Mouse (Mus musculus) gastrocnemius, postnatal 14 days (tissue): ENCODE data around the gene Traip. TPM values are rescaled to one million over a fixed set of nuclear protein-coding genes. Genes with fewer than 3 reads are reported as not detected.

Source experiments
- DNase-seq: peaks from one replicate; pipeline ENCODE4 v3.0.0; 2021; ENCODE audit warnings: mixed read lengths
- intact Hi-C: fragments of 180-260 bp; cut with DNase I; formaldehyde crosslinking; loops from one replicate; pipeline ENCODE4 v1.15.1; 2025; ENCODE audit warnings: low total_unique reads
- total RNA-seq, 2 experiments: library from RNA; stranded (reverse); gene quantifications; 2 replicates each; pipeline ENCODE4 v1.2.3; 2021

Gene Traip
- total RNA-seq, 2 experiments from 2014 or later: 0.97 to 1.1 TPM

DNA sequence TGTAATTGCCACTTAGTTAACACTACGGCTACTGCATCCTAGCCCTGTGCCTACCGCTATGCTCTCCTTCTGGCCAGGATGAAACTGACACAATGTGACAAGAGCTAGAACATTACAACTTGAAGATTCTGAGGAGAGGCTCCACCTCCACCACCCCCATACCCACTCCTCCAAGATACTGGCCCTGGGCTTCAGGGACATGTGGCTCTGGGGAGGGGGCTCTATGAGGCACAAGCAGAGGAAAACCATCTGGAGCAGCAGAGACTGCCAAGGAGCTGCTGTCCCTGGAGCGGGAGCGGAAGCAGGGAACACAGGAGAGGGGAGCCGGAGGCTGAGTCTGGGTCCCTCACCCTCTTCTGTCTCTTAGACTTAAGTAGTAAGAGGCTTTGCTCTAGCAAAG, 22.2 kb upstream of the Traip start:
- intact Hi-C loops: no loop called here
- DNase-seq: no peak

DNA sequence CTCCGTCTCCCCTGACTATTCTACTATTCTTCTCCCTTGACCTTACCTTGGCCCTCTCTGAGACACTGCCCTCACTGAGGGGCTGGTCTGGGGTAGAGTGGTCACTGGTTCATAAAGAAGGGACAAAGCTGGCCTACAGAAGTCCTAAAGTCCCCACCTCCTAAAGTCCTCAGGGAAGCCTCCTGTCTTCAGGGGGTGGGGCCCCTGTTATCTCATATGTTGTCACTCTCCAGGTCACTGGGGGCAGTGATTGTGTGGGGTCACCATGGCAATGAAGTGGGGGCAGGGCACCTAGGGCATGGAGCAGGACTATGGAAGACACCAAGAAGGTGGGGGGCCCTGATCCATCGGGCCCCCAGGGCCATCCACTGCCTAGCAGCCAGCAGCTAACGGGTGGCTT, 21.8 kb upstream of the Traip start, which contains the start of gene Actl11:
Gene Actl11, plus strand, starts transcription at position 301 of the 400 bp plus-strand sequence.
- DNase-seq: no peak
- intact Hi-C loops: no loop called here

DNA sequence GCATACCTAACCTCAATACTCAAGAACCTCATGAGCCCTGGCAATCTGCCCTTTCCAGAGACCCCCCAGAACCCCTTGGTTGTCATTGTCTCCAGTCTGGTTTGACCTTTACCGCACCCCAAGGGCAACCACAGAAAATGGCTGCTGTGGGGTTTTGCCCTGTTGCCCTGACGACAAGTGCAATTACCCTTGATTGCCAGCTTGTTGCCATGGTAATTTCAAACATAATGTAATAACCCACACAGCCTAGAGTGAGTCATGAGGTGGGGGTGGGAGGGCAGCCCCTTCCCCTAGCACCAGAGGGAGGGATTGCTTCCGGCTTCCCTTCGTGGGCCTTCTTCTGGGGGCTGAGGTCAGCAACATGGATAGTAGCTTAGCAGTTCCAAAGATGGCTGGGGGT, 17.7 kb upstream of the Traip start:
- no peak for DNase-seq

DNA sequence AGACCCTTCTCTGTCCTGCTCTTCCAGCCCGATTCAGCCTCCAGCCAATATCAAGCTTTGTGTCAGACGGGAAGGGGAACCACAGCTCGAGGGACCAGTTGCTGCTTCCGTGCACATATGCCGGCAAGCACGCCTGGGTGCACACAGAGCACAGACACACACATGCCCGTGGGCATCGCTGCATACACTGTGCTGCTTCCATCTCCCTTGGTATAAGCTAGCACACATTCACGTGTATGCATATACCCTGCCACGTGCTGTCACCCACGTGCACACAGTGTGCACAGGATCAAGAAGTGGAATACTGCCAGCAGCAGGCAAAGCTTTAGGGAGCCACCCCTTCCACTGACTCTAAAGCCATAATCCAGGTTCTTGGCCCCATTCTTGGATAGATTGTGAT, 15.8 kb upstream of the Traip start:
- DNase-seq: no peak
- intact Hi-C loops: no loop called here

More for the DNA sequence above, 17.7 kb upstream of the Traip start:
- intact Hi-C loops: no loop called here

DNA sequence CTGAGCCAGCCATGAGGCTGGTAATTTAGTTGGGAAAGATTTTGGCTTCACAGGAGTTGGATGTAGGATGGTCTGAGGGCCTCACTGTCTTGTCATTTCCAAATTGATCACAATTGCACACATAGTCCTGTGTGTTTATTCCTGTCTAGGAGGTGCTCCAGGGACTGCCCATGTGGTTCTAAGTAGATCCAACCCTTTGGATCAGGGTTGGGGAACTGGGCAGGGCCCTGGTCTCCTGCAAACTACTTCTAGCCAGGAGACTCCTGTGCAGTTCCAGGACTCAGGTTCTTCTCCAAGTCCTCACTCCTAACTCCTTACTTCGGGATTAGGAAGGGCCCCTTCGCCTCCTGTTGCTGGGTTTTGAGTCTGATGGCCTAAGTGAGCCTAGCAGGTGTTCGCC, 14.6 kb upstream of the Traip start, which contains the start of gene Camkv:
Gene Camkv, plus strand, starts transcription at position 301 of the 400 bp plus-strand sequence.
- DNase-seq: no peak
- intact Hi-C loops: no loop called here

DNA sequence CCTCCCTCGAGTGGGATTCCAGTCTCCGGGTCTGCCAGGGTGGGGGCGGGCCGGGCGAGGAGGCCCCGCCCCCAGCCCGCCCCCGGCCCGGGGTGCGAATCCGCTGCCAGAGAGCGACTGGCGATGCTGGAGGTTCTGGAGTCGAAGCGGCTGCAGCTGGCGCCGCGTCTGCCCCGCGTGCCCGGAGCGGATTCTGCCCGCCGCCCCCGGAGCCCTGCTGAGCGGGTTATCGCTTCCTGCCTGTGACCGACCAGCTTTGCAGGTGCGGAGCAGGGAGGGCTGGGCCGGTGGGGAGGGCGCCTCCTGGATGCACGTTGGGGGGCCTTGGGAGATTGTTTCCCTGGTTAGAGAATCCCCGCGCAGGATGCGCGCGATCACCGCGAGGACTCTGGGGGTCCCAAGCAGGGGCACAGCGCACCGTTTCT, 14.1 kb upstream of the Traip start:
- intact Hi-C loops: no loop called here
- DNase-seq: no peak

DNA sequence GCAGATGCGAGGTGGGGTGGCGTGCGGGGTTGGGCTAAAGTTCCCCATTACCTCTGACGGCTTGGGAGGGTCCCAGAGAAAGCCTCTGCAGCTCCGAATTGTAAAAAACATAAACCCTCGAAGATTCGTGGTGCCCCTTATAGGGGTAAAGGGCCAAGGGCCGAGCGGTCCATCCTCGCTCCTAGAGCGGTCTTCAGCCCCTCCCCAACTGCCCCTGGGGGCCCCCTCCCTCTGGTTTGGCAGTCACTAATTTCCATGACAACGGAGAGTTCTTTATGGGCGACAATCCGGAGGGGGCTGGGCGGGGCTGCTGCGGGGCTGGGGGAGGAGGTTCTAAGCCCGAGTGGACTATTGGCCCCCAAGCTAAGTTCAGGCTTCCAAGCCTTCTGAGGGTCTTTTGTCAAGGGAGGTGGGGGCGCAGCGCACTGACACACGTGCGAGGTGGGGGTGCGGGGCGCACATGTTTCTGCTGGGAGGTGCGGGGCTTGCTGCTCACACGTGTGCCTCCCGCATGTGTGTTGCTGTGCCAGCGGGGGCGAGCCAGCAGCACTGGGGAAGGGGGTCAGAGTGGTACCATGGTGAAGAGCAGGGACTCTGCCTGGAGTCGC, 13.6 kb upstream of the Traip start:
- DNase-seq: no peak
- intact Hi-C loops: no loop called here

DNA sequence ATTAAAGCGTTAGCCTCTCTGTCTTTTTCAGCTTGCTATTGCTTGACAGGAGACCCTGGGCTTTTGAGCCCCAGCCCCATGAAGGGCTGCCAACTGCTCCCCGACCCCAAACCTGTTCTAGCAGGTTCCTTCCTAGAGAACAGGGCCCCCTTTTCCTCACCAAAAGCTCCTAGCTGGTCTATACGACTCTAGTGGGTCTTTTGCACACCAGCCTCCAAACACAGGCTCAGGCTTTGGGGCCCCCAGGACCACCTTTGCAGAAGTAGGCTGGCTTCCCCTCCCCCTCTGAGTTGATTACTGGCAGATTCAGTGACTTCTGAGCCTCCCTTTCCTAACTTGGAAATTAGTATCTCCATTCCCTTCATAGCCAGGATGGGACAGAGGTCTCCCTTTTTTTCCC, 13.1 kb upstream of the Traip start:
- intact Hi-C loops: no loop called here
- DNase-seq: no peak

DNA sequence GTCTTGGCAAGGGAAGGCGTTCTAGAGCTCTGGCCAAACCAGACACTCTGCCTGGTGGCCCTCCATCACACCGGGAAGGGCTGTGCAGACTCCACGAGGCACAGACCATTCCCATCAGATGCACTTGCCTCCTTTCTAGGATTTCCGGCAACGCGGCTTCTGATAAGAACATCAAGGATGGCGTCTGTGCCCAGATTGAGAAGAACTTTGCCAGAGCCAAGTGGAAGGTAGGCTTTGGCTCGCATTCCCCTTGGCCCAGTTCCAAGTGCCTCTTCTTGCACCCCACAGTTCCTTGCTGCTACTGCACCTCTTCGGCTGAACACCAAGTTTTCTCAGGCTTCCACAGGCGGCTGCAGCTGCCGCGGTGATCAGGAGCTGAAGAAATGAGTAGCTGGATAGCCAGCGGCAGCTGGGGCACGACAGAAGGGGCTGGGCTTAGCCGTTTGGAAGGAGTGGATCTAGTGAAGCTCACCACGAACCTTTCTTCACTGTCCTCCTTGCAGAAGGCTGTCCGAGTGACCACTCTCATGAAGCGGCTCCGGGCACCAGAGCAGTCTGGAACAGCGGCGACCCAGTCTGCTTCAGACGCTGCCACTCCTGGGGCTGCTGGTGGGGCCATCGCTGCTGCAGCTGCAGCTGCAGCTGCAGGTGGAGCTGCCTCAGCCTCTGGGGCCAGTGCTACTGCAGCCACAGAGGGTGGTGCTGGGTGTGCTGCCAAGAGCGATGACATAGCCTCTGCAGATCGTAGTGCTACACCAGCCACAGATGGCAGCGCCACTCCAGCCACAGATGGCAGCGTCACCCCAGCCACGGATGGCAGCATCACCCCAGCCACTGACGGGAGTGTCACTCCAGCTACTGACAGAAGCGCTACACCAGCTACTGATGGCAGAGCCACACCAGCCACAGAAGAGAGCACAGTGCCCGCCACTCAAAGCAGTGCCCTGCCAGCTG, 2.4 kb upstream of the Traip start:
- intact Hi-C loops: no loop called here
- peak; percentile 56 for DNase-seq

DNA sequence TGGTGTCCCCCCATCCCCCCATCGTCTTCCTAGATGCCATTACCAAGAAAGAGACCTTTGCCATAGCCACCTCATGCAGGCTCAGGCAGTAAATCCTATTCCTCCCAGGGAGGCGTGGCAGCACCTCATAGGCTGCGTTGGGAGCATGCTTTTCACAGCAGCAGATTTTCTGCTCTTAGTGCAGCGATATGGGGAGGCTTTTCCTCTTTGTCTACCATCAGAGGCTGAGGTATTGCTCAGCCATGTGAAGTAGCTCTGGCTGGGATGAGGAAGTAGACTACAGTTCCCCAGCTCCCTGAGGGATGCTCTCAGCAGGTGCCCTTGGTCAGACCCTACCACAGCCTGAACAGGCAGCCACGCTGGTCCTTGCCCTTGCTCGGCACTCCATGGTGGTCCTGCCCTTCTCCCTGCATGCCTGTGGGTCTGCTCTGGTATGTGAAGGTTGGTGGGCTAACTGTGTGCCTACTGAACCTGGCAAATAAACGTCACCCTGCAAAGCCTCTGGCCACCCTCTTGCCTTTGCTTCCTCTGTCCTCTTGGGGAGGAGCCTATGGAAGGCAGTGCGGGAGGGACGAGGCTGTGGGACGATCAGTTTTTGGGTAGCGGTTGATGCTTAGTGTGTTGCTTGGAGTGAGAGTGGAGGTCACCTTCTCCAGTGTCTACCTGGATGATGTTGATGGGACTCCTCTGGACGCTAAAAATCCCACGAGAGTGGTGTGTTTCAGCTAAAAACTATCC, 583 bp upstream of the Traip start:
- DNase-seq: no peak
- intact Hi-C loops: no loop called here

DNA sequence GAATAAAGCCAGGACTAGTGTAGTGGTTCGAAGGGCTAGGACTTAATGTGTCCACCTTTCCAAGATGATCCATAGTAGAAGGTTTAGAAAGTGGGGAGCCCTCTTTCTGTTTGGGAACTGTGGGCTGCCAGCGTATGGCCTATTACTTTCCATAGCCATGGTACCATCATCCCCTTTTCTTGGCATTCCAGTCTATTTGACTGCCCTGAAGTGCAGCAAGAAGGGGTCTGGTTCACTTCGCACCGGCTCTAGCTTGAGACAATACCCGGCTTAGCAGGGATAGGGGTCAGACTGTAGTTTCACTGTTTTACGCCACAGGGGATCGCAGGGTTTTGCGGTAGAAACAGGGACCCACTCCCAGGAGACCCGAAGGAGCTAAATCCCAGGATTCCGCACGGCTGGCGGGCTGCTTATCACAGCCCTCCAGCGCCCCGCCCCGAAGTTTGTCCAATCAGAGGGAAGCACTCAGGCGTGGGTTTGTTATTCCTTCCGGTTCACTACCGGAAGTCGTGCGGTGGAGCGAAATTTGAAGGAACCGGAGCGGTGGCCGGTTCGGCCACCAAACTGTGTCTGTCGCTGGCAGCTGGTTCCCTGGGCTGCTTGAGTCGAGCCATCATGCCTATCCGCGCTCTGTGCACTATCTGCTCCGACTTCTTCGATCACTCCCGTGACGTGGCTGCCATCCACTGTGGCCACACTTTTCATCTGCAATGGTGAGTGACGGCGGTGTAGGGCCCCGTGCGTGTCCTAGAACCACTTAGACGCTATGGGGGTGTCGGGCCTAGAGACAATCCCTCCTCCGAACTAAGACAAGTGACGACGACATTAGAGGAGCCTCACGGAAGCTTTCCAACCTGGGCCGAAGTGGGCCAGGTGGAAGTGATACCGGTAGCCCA, 772 bp downstream of the Traip start:
- peak; percentile 93 for DNase-seq
- intact Hi-C loops: loop anchor here (5.0 kb wide), 2 partner anchors 33 to 48 kb away; no protein-coding TSS in a partner anchor

DNA sequence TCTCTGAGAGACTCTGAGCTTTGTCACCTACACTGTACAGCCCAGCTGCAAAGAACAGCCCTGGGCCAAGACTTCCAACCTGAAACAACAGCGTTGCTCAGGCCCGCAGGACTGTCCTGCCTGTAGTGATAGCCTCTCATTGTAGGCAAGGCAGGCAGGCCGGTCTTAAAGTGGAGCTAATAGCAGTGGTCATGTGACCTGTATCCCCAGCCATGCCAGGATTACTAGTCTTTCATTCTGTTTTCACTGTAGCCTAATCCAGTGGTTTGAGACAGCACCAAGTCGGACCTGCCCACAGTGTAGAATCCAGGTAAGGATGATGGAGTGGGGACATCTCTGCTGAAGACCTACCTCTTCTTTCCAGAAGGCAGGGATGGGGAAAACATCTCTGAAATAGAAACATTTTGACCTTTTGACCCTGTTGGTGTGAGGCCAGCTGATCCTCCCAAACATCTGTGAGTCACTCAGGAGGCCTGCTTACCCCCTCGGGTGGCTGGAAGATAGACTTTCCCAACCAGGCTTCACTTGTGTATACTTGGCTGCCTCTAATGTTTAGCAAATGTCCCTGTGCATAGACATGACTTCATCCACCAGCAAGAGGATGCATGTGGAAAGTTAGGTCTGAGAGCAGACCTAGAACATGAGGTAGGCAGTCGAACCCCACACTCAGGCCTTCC, 5.8 kb downstream of the Traip start:
- DNase-seq: no peak
- intact Hi-C loops: no loop called here

DNA sequence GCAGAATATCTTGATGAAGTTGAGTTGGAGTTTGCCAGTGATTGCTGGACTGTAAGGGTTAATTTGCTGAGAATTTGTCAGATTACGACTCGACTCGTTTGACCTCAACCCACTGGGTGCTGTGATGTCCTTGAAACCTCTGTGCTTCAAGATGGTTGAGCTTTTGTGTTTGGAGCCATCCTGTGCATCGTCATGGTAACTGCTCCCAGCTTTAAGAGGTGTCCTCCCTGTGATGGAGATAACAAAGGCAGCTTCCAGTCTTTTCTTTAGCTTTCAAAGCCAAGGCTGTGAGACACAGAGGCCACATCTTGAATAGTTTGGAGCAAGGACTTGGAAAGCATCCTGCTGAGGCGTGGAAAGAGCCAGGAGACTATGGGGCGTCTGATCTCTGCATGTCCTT, 7.2 kb downstream of the Traip start:
- intact Hi-C loops: no loop called here
- DNase-seq: no peak

DNA sequence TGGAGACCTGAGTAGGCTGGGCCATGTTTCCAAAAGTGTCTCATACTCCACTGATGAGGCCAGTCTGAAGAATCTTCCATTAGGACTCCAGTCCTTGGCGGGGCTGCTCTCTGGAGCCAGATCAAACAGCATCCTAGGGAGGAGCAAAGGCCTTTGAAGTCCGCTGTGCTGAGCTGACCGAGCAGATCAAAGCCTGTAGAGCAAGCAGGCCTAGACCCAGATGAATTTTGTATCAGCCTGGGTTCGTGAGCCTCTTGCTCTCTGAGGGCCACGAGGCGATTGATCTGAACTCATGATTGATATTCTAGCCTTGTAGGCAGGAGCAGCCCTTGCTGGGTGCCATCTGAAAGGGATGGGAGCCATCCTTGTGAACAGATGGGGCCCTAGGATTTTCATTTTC, 10.0 kb downstream of the Traip start:
- intact Hi-C loops: no loop called here
- DNase-seq: no peak

DNA sequence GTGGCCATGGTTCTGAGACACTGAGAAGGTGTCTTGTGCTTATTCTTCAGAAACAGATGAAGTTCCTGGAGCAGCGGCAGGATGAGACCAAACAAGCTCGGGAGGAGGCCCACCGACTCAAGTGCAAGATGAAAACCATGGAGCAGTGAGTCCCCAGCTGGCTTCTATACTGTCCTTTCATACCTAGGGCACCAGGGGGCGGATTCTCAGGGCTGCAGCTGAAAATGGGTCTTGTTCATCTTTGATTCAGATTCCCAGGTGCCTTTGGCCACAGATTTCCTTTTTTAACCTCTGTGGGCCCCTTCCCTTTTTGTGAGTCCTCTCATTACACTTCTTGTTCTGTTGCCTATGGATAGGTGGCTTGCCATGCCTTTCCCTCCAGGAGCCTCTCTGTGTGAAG, 11.0 kb downstream of the Traip start:
- no peak for DNase-seq
- intact Hi-C loops: no loop called here

DNA sequence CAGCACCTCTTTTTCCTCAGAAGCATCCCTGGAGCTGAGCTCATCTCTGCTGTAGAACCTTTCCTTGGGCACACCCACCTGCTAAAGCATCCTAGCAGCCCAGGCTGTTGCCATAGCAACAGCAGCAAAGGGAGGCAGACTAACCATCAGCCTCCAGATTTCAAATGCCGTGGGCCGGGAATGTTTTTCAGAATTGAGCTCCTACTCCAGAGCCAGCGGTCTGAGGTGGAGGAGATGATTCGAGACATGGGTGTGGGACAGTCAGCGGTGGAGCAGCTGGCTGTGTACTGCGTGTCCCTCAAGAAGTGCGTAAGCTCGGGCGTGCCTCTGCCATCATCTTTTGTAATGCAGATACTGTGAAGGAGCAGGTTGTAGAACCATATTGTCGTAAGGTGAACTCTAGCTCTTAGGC, 11.4 kb downstream of the Traip start:
- intact Hi-C loops: no loop called here

DNA sequence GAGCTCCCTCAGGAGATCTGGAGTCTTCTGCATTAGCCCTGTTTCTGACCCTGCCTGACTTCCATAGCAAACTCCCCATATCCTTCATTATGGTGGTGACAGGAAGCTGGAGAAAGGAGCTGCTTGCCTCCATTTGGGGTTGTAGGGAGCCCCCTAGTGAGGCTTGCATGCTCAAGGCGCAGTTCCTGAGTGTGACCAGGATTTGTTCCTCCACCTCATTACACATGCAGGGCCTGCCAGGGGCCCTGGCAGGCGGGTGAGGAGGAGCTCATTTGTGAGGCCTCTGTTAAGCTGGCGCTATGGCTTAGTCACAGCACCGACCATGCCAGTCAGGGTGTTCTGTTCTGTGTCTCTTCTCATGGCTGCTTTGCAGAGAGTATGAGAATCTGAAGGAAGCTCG, 11.9 kb downstream of the Traip start:
- DNase-seq: no peak
- intact Hi-C loops: no loop called here

More for the DNA sequence above, 11.4 kb downstream of the Traip start:
- DNase-seq: no peak

DNA sequence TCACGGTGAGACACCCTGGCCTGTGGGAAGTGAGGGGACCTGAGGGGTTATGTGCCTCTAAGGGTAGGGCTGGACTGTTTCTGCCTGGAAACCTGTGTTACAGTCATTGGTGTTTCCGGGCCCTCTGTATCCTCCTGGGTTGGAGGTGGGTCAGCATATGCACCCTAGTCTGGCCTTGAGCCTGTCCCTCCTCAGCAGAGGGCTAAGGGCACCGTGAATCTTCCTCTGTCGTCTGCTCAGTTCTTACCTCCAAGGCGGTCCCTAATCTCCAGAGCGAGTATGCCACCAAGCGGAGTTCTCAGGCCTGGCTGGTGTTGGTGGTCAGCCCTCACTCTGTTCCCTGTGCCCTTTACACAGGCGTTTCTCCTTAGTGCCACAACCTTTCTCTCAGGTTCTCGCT, 13.0 kb downstream of the Traip start:
- DNase-seq: no peak
- intact Hi-C loops: no loop called here

DNA sequence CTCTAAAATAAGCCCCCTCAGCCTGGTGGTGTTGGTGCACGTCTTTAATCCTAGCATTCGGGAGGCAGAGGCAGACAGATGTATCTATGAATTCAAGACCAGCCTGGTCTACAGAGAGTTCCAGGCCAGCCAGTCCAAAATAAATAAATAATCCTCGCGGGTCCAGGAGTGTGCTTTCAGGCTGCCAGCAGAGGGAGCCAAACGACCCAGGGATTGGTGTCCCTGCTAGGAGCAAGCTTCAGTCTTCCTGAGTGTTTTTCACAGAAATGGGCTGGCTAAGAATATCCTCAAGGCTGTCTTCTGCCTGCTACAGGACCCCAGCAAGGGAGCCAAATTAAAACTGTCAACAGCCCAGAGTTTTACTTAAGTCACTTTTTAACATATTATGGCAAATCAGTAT, 13.8 kb downstream of the Traip start:
- intact Hi-C loops: no loop called here

More for the DNA sequence above, 13.8 kb downstream of the Traip start:
- DNase-seq: peak; percentile 89
